Mouse (Mus musculus) forebrain, embryonic 16.5 days (tissue): Measurements from ENCODE around the gene Coro6. TPM values are rescaled to one million over a fixed set of nuclear protein-coding genes. Genes with fewer than 3 reads are reported as not detected.

ENCODE experiments used
- ATAC-seq: fragments of 200-750 bp; cut with Nextera tagmentation; 2 replicates; pipeline ENCODE4 v1.8.0; 2017; ENCODE audit warnings: mild to moderate bottlenecking, moderate library complexity
- H3K27ac ChIP-seq: fragments of 300-500 bp; sonication (generic); 2 replicates; pipeline ENCODE4 v1.5.1; 2014; ENCODE audit warnings: low read length, control low read depth
- H3K27me3 ChIP-seq: fragments of 300-500 bp; sonication (generic); replicated peaks from 2 replicates; pipeline ENCODE4 v1.6.1; 2014; ENCODE audit warnings: low read length; ENCODE audit not compliant: control insufficient read depth, insufficient read depth
- H3K36me3 ChIP-seq: fragments of 300-500 bp; sonication (generic); 2 replicates; pipeline ENCODE4 v1.6.1; 2014; ENCODE audit not compliant: control insufficient read depth, insufficient read depth
- H3K4me1 ChIP-seq: fragments of 300-500 bp; sonication (generic); replicated peaks from 2 replicates; pipeline ENCODE4 v1.6.1; 2014; ENCODE audit warnings: low read length; ENCODE audit not compliant: control insufficient read depth, insufficient read depth
- H3K4me2 ChIP-seq: fragments of 300-500 bp; sonication (generic); 2 replicates; pipeline ENCODE4 v1.6.1; 2014; ENCODE audit warnings: mild to moderate bottlenecking, low read length, control low read depth
- H3K4me3 ChIP-seq: fragments of 300-500 bp; sonication (generic); replicated peaks from 2 replicates; pipeline ENCODE4 v1.5.1; 2014; ENCODE audit warnings: mild to moderate bottlenecking, low read length, control low read depth
- H3K9ac ChIP-seq: fragments of 300-500 bp; sonication (generic); replicated peaks from 2 replicates; pipeline ENCODE4 v1.6.1; 2014; ENCODE audit warnings: low read depth, low read length, control low read depth
- H3K9me3 ChIP-seq: fragments of 300-500 bp; sonication (generic); 2 replicates; pipeline ENCODE4 v1.6.1; 2016; ENCODE audit warnings: low read length; ENCODE audit not compliant: control insufficient read depth
- WGBS: fragments of 180-500 bp; shearing (Covaris S2); extraction: QIAGEN DNeasy Blood & Tissue Kit; methylation state at CpG from one replicate; pipeline ENCODE4 v1.1.7; 2014; 5-methylcytosine and 5-hydroxymethylcytosine counted together
- polyA plus RNA-seq: library from polyadenylated mRNA; unstranded; fragments of >200 nt; fragmentation: Nextera tagmentation; extraction: Ambion mirVana; gene quantifications from 2 replicates; pipeline ENCODE4 v1.2.1, GENCODE M21; 2015

The Coro6 gene
- polyA plus RNA-seq, 1 experiment from 2014 or later, result not detected

DNA sequence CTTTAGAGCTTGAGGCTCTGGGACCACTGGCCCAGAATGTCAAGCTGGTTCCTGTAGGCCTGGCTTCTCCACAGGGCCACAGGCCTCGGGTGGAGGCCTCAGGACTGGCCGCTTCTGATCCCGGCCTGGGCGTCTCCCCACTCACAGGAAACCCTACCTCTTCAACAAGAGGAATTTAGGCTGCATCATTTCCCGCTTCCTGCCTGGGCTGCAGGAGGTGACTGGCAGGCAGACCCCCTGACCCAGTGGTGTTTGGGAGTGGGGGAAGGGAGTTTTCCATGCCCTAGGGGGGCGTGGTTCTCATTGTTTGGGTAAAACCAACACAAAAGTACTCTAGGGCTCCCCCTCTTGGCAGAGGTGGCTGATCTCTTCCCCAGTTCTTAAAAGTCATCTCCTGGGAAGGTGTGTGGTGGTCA is 35.1 kb downstream of the Coro6 start:
- no peak overlapping the region for H3K9ac ChIP-seq
- H3K4me1 ChIP-seq, result peaks cover 34% of the 10 kb centered on the region
- H3K4me2 ChIP-seq, result no peak overlapping the region
- no peaks in the 10 kb centered on the region for H3K27me3 ChIP-seq
- no peaks in the 10 kb centered on the region for H3K9me3 ChIP-seq
- H3K36me3 ChIP-seq, result peaks cover 7% of the 10 kb centered on the region
- H3K4me3 ChIP-seq, result no peak overlapping the region
- WGBS, result 31% methylated on average over 6 of the region's 6 CpGs
- ATAC-seq, result no peak
- H3K27ac ChIP-seq, result peak overlapping the region; percentile 8; the same call in 1 of the 2 replicates

DNA sequence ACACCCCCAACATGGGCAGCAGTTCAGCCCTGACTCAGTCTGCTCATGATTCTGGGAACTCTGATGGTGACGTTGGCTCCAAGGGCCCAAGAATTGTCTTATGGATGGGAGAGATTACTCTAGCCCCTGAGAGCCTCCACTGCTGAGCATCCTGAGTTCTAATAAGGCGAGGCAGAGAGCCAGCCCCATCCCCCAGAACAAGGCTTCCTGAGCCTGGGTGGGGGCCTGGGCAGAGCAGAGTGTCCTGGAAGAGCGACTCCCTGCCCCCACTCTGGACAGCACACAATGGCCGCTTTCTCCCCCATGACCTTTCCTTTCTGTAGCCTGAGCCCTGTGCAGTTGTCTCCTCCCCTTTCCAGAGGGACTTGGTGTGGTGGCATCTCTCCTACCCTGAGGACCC is 35.6 kb downstream of the Coro6 start:
- Histone ChIP-seq H3K4me1 (peaks cover 29% of the 10 kb centered on the region), H3K27ac (no peak overlapping the region)

DNA sequence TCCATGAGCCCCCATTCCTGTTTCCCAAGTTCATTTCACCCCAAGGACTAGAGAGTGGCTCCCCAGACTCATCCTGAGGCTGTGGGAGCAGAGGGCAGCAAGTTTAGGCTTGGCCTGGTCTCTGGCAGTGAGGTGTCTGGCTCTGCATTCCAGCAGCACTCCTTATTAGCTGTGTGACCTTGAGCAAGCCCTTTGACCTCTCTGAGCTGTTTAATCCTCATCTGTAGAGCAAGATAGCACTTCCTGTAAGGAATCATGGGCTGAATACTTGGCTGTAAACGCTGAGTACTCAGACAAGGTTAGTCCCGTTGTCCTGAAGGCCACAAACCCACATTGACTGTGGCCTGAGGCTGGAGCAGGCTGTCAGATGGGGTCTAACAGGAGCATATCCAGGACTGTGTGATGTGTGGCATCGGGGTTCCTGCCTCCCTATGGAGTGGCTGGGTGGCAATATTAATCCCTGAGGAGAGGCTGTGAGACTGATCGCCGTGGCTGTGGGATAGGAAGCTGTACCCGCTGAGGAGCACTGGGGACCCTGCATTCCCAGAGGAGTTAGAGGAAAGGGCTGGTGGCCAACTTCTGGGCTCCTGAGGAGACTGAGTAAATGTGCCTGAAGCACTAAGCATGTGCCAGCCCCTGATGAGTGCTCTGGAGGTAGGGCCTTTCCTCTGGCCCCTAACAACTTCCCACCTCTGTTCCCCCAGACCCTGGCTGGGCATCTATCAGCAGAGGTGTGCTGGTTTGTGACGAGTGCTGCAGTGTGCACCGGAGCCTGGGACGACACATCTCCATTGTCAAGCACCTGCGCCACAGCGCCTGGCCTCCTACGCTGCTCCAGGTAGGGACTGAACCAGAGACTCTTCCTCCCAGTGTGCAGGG is 36.3 kb downstream of the Coro6 start:
- Histone ChIP-seq H3K27me3 (no peaks in the 10 kb centered on the region), H3K4me2 (no peak overlapping the region), H3K9ac (no peak overlapping the region), H3K36me3 (peaks cover 9% of the 10 kb centered on the region), H3K4me3 (no peak overlapping the region), H3K27ac (no peak overlapping the region), H3K4me1 (peaks cover 29% of the 10 kb centered on the region), H3K9me3 (no peaks in the 10 kb centered on the region)
- 72% methylated on average over 12 of the region's 12 CpGs for WGBS
- no peak for ATAC-seq

More for the DNA sequence above, 35.6 kb downstream of the Coro6 start:
- H3K4me2 ChIP-seq, result no peak overlapping the region
- no peak overlapping the region for H3K9ac ChIP-seq
- 44% methylated on average over 4 of the region's 4 CpGs for WGBS
- no peak overlapping the region for H3K4me3 ChIP-seq
- no peaks in the 10 kb centered on the region for H3K27me3 ChIP-seq
- H3K36me3 ChIP-seq, result peaks cover 7% of the 10 kb centered on the region
- H3K9me3 ChIP-seq, result no peaks in the 10 kb centered on the region
- no peak for ATAC-seq

- H3K36me3 ChIP-seq, result peaks cover 10% of the 10 kb centered on the region
Measured at GRCm38 (mm10) chr11:77499354-77499753, 37.1 kb downstream of the Coro6 start.

GRCm38 (mm10) chr11:77500361-77501325 is 38.4 kb downstream of the Coro6 start:
- Histone ChIP-seq H3K27me3 (no peaks in the 10 kb centered on the region), H3K4me2 (no peak overlapping the region), H3K4me3 (no peak overlapping the region), H3K27ac (no peak overlapping the region), H3K4me1 (peaks cover 13% of the 10 kb centered on the region), H3K9me3 (no peaks in the 10 kb centered on the region), H3K36me3 (peaks cover 14% of the 10 kb centered on the region), H3K9ac (no peak overlapping the region)
- WGBS, result 77% methylated on average over 17 of the region's 17 CpGs
- no peak for ATAC-seq

More at GRCm38 (mm10) chr11:77499354-77499753, 37.1 kb downstream of the Coro6 start:
- H3K9ac ChIP-seq, result no peak overlapping the region
- 83% methylated on average over 7 of the region's 7 CpGs for WGBS
- H3K4me2 ChIP-seq, result no peak overlapping the region
- no peak overlapping the region for H3K4me3 ChIP-seq
- no peak overlapping the region for H3K27ac ChIP-seq
- H3K27me3 ChIP-seq, result no peaks in the 10 kb centered on the region
- no peaks in the 10 kb centered on the region for H3K9me3 ChIP-seq
- H3K4me1 ChIP-seq, result peaks cover 25% of the 10 kb centered on the region
- no peak for ATAC-seq

DNA sequence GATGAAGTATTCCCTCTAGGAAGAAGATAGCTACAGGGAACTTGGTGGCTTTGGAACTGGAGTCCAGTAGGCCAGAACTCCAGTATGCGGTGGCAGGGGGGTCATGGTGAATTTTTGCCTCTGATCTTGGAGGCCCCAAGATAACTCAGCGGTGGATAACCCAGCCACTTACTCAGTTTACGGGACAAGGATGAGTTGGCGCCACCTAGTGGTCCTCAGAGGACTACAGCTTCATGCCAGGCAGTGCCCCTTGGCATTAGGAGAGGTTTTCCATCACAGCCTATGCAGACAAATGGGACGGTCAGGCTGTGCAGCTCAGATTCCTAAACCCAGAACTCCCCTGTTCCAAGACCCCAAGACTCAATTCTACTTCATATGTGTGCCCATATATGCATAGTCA is 39.2 kb downstream of the Coro6 start:
- ATAC-seq, result peak; percentile 52; the same call in 1 of the 2 replicates
- no peak overlapping the region for H3K27ac ChIP-seq

GRCm38 (mm10) chr11:77501971-77502370 is 39.8 kb downstream of the Coro6 start:
- ATAC-seq, result no peak
- Histone ChIP-seq H3K27ac (no peak overlapping the region), H3K4me3 (no peak overlapping the region), H3K4me2 (no peak overlapping the region), H3K9ac (no peak overlapping the region), H3K36me3 (peaks cover 21% of the 10 kb centered on the region), H3K4me1 (peaks cover 9% of the 10 kb centered on the region), H3K9me3 (no peaks in the 10 kb centered on the region), H3K27me3 (no peaks in the 10 kb centered on the region)
- 90% methylated on average over 4 of the region's 4 CpGs for WGBS

More for the DNA sequence above, 39.2 kb downstream of the Coro6 start:
- Histone ChIP-seq H3K9me3 (no peaks in the 10 kb centered on the region), H3K4me1 (peaks cover 11% of the 10 kb centered on the region), H3K27me3 (no peaks in the 10 kb centered on the region), H3K9ac (no peak overlapping the region), H3K4me2 (no peak overlapping the region), H3K36me3 (peaks cover 18% of the 10 kb centered on the region), H3K4me3 (no peak overlapping the region)
- WGBS, result 21% methylated on average over 5 of the region's 5 CpGs

DNA sequence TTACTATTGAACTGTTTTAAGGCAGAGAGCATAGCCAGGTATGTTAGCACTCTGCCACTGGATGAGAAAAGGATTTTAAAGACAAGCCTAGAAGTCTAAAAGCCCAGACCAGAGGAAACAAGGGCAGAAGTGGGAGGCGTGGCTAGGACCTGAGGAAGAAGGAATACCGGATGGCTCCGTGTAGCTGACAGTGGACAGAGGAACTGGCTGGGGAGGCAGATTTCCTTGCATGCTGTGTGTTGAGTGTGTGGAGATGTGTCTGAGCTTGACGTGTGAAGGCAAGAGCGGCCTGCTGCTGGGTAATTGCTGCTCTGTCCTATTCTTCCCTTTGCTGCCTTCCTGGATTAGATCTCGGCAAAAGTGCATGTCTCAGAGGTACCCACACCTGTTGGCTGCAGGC is 40.3 kb downstream of the Coro6 start:
- Histone ChIP-seq H3K4me2 (no peak overlapping the region), H3K4me1 (peaks cover 9% of the 10 kb centered on the region), H3K36me3 (peaks cover 26% of the 10 kb centered on the region), H3K9ac (no peak overlapping the region), H3K4me3 (no peak overlapping the region), H3K27ac (no peak overlapping the region), H3K27me3 (no peaks in the 10 kb centered on the region), H3K9me3 (no peaks in the 10 kb centered on the region)
- WGBS, result 91% methylated on average over 6 of the region's 6 CpGs
- ATAC-seq, result no peak

GRCm38 (mm10) chr11:77503511-77503910 is 41.3 kb downstream of the Coro6 start:
- Histone ChIP-seq H3K27me3 (no peaks in the 10 kb centered on the region), H3K9me3 (no peaks in the 10 kb centered on the region), H3K27ac (no peak overlapping the region), H3K4me2 (no peak overlapping the region), H3K4me1 (peaks cover 14% of the 10 kb centered on the region), H3K36me3 (peaks cover 27% of the 10 kb centered on the region), H3K9ac (no peak overlapping the region), H3K4me3 (no peak overlapping the region)
- ATAC-seq, result no peak
- WGBS, result 66% methylated on average over 3 of the region's 3 CpGs
